8 mouse cellular contexts compared by ENCODE assay signal in the genomic region with DNA sequence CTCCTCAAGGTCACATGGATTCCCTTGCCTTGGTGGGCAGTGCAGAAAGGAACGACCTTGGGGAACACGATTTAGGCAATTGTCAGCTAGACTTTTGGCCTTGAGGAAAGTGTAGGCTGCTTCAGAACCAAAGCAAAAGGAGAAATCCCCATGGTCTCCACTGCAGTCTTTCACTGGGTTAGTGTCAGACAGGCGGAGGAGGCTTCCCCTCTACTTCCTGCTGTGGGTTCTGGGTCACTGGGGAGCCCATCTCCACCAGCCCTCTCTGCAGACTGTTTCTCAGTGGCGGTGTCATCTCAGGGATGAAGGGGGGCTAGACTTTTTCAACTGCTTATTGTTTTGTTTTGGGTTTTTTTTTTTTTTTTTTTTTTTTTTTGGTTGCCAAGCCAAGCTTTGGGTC.
DNase-seq lines count a peak whose midpoint lies in the region; ATAC-seq and TF ChIP-seq lines count a peak whose summit lies in the region.

No protein-coding gene starts in this region.

- H3K36me3 ChIP-seq in heart, adult 2 months (ENCODE audit: control insufficient read depth, insufficient read depth, low read length) = no peaks in the 10 kb centered on the region

- H3K27me3 ChIP-seq in heart, adult 2 months (ENCODE audit: control insufficient read depth, insufficient read depth, low read length) = no peaks in the 10 kb centered on the region

- 9% methylated on average over 4 of the region's 4 CpGs for WGBS in heart, adult 2 months

- peaks cover 28% of the 10 kb centered on the region for H3K4me1 ChIP-seq in heart, adult 2 months (ENCODE audit: control insufficient read depth, insufficient read depth, low read length)

- peak; percentile 84 for ATAC-seq in common myeloid progenitor, adult 5-6 weeks (replicated peaks; ENCODE audit: low read depth, poor library complexity, severe bottlenecking)

- no peak overlapping the region for H3K4me3 ChIP-seq in heart, adult 2 months

- peak overlapping the region; percentile 24; the same call in 1 of the 2 replicates for H3K27ac ChIP-seq in heart, adult 2 months

- H3K79me2 ChIP-seq in heart, adult 2 months (replicated peaks; ENCODE audit: control insufficient read depth, insufficient read depth, low read length) = peaks cover 3% of the 10 kb centered on the region

- no peak overlapping the region for H3K9ac ChIP-seq in heart, adult 2 months (ENCODE audit: low read depth, low read length)

- TF ChIP-seq EP300 in heart, adult 2 months (IDR thresholded peaks at IDR 0.05; ENCODE audit: insufficient read depth, low read depth, low read length) = no peak

- TF ChIP-seq CTCF in heart, adult 2 months (IDR thresholded peaks at IDR 0.05) = no peak

- peak; percentile 31 to 43 for DNase-seq in heart, adult 2 months
- no peak for DNase-seq in heart, adult 8-10 months (ENCODE audit: low spot score)
- peak; percentile 74 for DNase-seq in 416B (ENCODE audit: low read depth)
- peak; percentile 88 to 89 for DNase-seq in natural killer cell, adult 2 months (ENCODE audit: low spot score in 2 of 2)
- no peak for DNase-seq in cerebellum, adult 11 months
- DNase-seq in gastrocnemius, postnatal 10 days = no peak
- DNase-seq in right cerebral cortex, postnatal 4 days = no peak

- TF ChIP-seq POLR2A in heart, adult 2 months (IDR thresholded peaks at IDR 0.05; ENCODE audit: insufficient read depth, low read depth, low read length) = no peak

- intact Hi-C loops in heart, adult 2 months (cut with DNase I) = loop anchor here (5.0 kb wide), 2 partner anchors 42 to 92 kb away; no protein-coding TSS in a partner anchor

Comparison
In these comparisons a context has a peak if more than half of its experiments do, and no peak if none do; other contexts are left out.
1. DNase-seq: peak in heart, adult 2 months (2 of 2), 416B (single experiment) and natural killer cell, adult 2 months (2 of 2); none in heart, adult 8-10 months (single experiment), cerebellum, adult 11 months (single experiment), gastrocnemius, postnatal 10 days (single experiment) and right cerebral cortex, postnatal 4 days (single experiment).